ENCODE assay signal across 11 mouse cellular contexts in genomic region chr10:81018326-81018725, GRCm38 (mm10). TPM values are rescaled to one million over a fixed set of nuclear protein-coding genes. Genes with fewer than 3 reads are reported as not detected.
A peak's percentile ranks its signal among the peaks of the same experiment; 100 is the strongest.
DNase-seq lines count a peak whose midpoint lies in the region; ATAC-seq and TF ChIP-seq lines count a peak whose summit lies in the region.
"Had no signal": no experiment of that assay in that cellular context is flagged by ENCODE, and none has a peak within 500 bp of the region (broad histone marks: within the 10 kb centered on the region; RNA-seq: fewer than 3 reads in every experiment).

No protein-coding gene starts in this region.

- H3K9me3 ChIP-seq in forebrain, embryonic 14.5 days (replicated peaks; ENCODE audit: control insufficient read depth, low read length): no peaks in the 10 kb centered on the region
- H3K9me3 ChIP-seq in forebrain, embryonic 10.5 days: no peaks in the 10 kb centered on the region
- no peaks in the 10 kb centered on the region for H3K9me3 ChIP-seq in lung, postnatal 0 days (ENCODE audit: low read length)
- H3K9me3 ChIP-seq: G1E; lung, embryonic 15.5 days had no signal

- no peak for TF ChIP-seq EP300 in lung, postnatal 0 days (IDR thresholded peaks at IDR 0.05)

- TF ChIP-seq CTCF in lung, postnatal 0 days (IDR thresholded peaks at IDR 0.05): no peak

- WGBS in forebrain, embryonic 14.5 days: 39% methylated on average over 10 of the region's 10 CpGs
- 42% methylated on average over 10 of the region's 10 CpGs for WGBS in forebrain, embryonic 10.5 days
- WGBS in lung, postnatal 0 days: 29% methylated on average over 10 of the region's 10 CpGs

- peaks cover 2% of the 10 kb centered on the region; the same call in 1 of the 2 replicates for H3K4me1 ChIP-seq in forebrain, embryonic 14.5 days (ENCODE audit: control insufficient read depth, insufficient read depth, low read length)
- H3K4me1 ChIP-seq in forebrain, embryonic 10.5 days: peaks cover 15% of the 10 kb centered on the region
- no peaks in the 10 kb centered on the region for H3K4me1 ChIP-seq in lung, postnatal 0 days (ENCODE audit: insufficient read depth, low read depth, low read length)

- peak; percentile 31 for DNase-seq in forebrain, embryonic 14.5 days (ENCODE audit: low spot score)
- DNase-seq in forebrain, embryonic 10.5 days (ENCODE audit: extremely low spot score, low spot score): no peak
- DNase-seq in lung, postnatal 0 days (ENCODE audit: low spot score): peak; percentile 31
- no peak for DNase-seq in lung, postnatal 25 days (ENCODE audit: low spot score)
- peak; percentile 75 for DNase-seq in c-Kit-positive CD71-positive TER-119-negative erythroid progenitor cells, embryonic 14.5 days (ENCODE audit: low read depth)
- no peak for DNase-seq in adrenal gland, adult 2 months
- no peak for DNase-seq in urinary bladder, postnatal 25 days (ENCODE audit: low spot score)

- no peaks in the 10 kb centered on the region for H3K36me3 ChIP-seq in forebrain, embryonic 14.5 days (ENCODE audit: control insufficient read depth, insufficient read depth, low read length)
- no peaks in the 10 kb centered on the region for H3K36me3 ChIP-seq in forebrain, embryonic 10.5 days (replicated peaks)
- H3K36me3 ChIP-seq in lung, postnatal 0 days (ENCODE audit: insufficient read depth, low read length): no peaks in the 10 kb centered on the region
- H3K36me3 ChIP-seq: G1E; lung, embryonic 15.5 days had no signal

- no peak overlapping the region for H3K4me2 ChIP-seq in forebrain, embryonic 14.5 days (ENCODE audit: low read length)
- H3K4me2 ChIP-seq in lung, postnatal 0 days (replicated peaks; ENCODE audit: low read depth, low read length): no peak overlapping the region
- H3K4me2 ChIP-seq: lung, embryonic 15.5 days had no signal

- H3K27ac ChIP-seq in forebrain, embryonic 14.5 days (ENCODE audit: low read depth, low read length): no peak overlapping the region
- no peak overlapping the region for H3K27ac ChIP-seq in forebrain, embryonic 10.5 days
- no peak overlapping the region for H3K27ac ChIP-seq in lung, postnatal 0 days (ENCODE audit: low read length)
- H3K27ac ChIP-seq: lung, embryonic 15.5 days had no signal

- no peak overlapping the region for H3K4me3 ChIP-seq in forebrain, embryonic 14.5 days (ENCODE audit: low read depth, low read length)
- no peak overlapping the region for H3K4me3 ChIP-seq in forebrain, embryonic 10.5 days
- H3K4me3 ChIP-seq in lung, postnatal 0 days (ENCODE audit: low read depth, low read length): no peak overlapping the region
- H3K4me3 ChIP-seq: lung, embryonic 15.5 days had no signal

- no peaks in the 10 kb centered on the region for H3K27me3 ChIP-seq in forebrain, embryonic 14.5 days (replicated peaks; ENCODE audit: control insufficient read depth, insufficient read depth, low read length)
- H3K27me3 ChIP-seq in forebrain, embryonic 10.5 days (ENCODE audit: poor library complexity, severe bottlenecking): peaks cover 45% of the 10 kb centered on the region
- no peaks in the 10 kb centered on the region; the same call in 1 of the 2 replicates for H3K27me3 ChIP-seq in lung, postnatal 0 days (replicated peaks; ENCODE audit: insufficient read depth, low read length)

- no peak overlapping the region for H3K9ac ChIP-seq in forebrain, embryonic 14.5 days (ENCODE audit: low read length)
- no peak overlapping the region for H3K9ac ChIP-seq in lung, postnatal 0 days (replicated peaks; ENCODE audit: low read depth)
- H3K9ac ChIP-seq: lung, embryonic 15.5 days had no signal

- no peak for ATAC-seq in forebrain, embryonic 14.5 days
- ATAC-seq in lung, postnatal 0 days: no peak
- ATAC-seq in megakaryocyte progenitor cell, adult 5-6 weeks (replicated peaks; ENCODE audit: poor library complexity): peak; percentile 27

RNA-seq across cellular contexts. Expression of gene Gng7, which starts 3.6 kb away (rescaled TPM):
- 15.3 and 20.8 TPM in 2 replicates for polyA plus RNA-seq in forebrain, embryonic 14.5 days (2014; fragmentation: Nextera tagmentation; extraction: Ambion mirVana)
- 6.3 and 6.9 TPM in 2 replicates for polyA plus RNA-seq in forebrain, embryonic 10.5 days (2016; fragmentation: Nextera tagmentation; extraction: Ambion mirVana)
- polyA plus RNA-seq in lung, postnatal 0 days (2015; fragmentation: Nextera tagmentation; extraction: Ambion mirVana): 1.0 and 1.4 TPM in 2 replicates
- total RNA-seq in megakaryocyte progenitor cell, adult 5-6 weeks (2015): 0.44 and 0.57 TPM in 2 replicates
- 0.83 and 1.2 TPM in 2 replicates for total RNA-seq in megakaryocyte progenitor cell, adult 5-6 weeks (2017)
- 1 to 10 TPM; 5.4 to 9.2 TPM for total RNA-seq in adrenal gland, adult 2 months (2021)
- 8.5 and 8.6 TPM in 2 replicates for polyA plus RNA-seq in adrenal gland, adult 2 months (2012; rRNA removed)

RNA-seq across cellular contexts. Expression of gene Diras1, which starts 7.1 kb away (rescaled TPM):
- 19.0 and 21.0 TPM in 2 replicates for polyA plus RNA-seq in forebrain, embryonic 14.5 days (2014; fragmentation: Nextera tagmentation; extraction: Ambion mirVana)
- 2.1 and 2.5 TPM in 2 replicates for polyA plus RNA-seq in forebrain, embryonic 10.5 days (2016; fragmentation: Nextera tagmentation; extraction: Ambion mirVana)
- polyA plus RNA-seq in lung, postnatal 0 days (2015; fragmentation: Nextera tagmentation; extraction: Ambion mirVana): not detected in 2 replicates
- not detected in 2 replicates for total RNA-seq in megakaryocyte progenitor cell, adult 5-6 weeks (2015)
- not detected in 2 replicates for total RNA-seq in megakaryocyte progenitor cell, adult 5-6 weeks (2017)
- total RNA-seq in adrenal gland, adult 2 months (2021): 1 to 10 TPM; 1.4 to 3.6 TPM
- polyA plus RNA-seq in adrenal gland, adult 2 months (2012; rRNA removed): 2.1 and 2.4 TPM in 2 replicates
- total RNA-seq: hematopoietic stem cell, adult 5-6 weeks had no signal

RNA-seq across cellular contexts. Expression of gene Slc39a3, which starts 18.9 kb away (rescaled TPM):
- polyA plus RNA-seq in forebrain, embryonic 14.5 days (2014; fragmentation: Nextera tagmentation; extraction: Ambion mirVana): 20.7 and 26.9 TPM in 2 replicates
- 15.7 and 15.8 TPM in 2 replicates for polyA plus RNA-seq in forebrain, embryonic 10.5 days (2016; fragmentation: Nextera tagmentation; extraction: Ambion mirVana)
- polyA plus RNA-seq in lung, postnatal 0 days (2015; fragmentation: Nextera tagmentation; extraction: Ambion mirVana): 15.4 and 16.0 TPM in 2 replicates
- 1.9 and 2.3 TPM in 2 replicates for total RNA-seq in megakaryocyte progenitor cell, adult 5-6 weeks (2015)
- 4.2 and 5.0 TPM in 2 replicates for total RNA-seq in megakaryocyte progenitor cell, adult 5-6 weeks (2017)
- 10 to 100 TPM; 50.9 to 53.0 TPM for total RNA-seq in adrenal gland, adult 2 months (2021)
- polyA plus RNA-seq in adrenal gland, adult 2 months (2012; rRNA removed): 121 and 154 TPM in 2 replicates

RNA-seq across cellular contexts. Expression of gene Sgta, which starts 41.7 kb away (rescaled TPM):
- polyA plus RNA-seq in forebrain, embryonic 14.5 days (2014; fragmentation: Nextera tagmentation; extraction: Ambion mirVana): 304 and 312 TPM in 2 replicates
- polyA plus RNA-seq in forebrain, embryonic 10.5 days (2016; fragmentation: Nextera tagmentation; extraction: Ambion mirVana): 285 and 286 TPM in 2 replicates
- 102 and 103 TPM in 2 replicates for polyA plus RNA-seq in lung, postnatal 0 days (2015; fragmentation: Nextera tagmentation; extraction: Ambion mirVana)
- total RNA-seq in megakaryocyte progenitor cell, adult 5-6 weeks (2015): 27.0 and 37.6 TPM in 2 replicates
- total RNA-seq in megakaryocyte progenitor cell, adult 5-6 weeks (2017): 31.1 and 31.7 TPM in 2 replicates
- total RNA-seq in adrenal gland, adult 2 months (2021): 100 to 1,000 TPM; 198 to 288 TPM
- 495 and 554 TPM in 2 replicates for polyA plus RNA-seq in adrenal gland, adult 2 months (2012; rRNA removed)

RNA-seq across cellular contexts. Expression of gene Thop1, which starts 51.5 kb away (rescaled TPM):
- 38.9 and 45.6 TPM in 2 replicates for polyA plus RNA-seq in forebrain, embryonic 14.5 days (2014; fragmentation: Nextera tagmentation; extraction: Ambion mirVana)
- polyA plus RNA-seq in forebrain, embryonic 10.5 days (2016; fragmentation: Nextera tagmentation; extraction: Ambion mirVana): 106 and 114 TPM in 2 replicates
- polyA plus RNA-seq in lung, postnatal 0 days (2015; fragmentation: Nextera tagmentation; extraction: Ambion mirVana): 14.0 and 15.1 TPM in 2 replicates
- total RNA-seq in megakaryocyte progenitor cell, adult 5-6 weeks (2015): 12.7 and 15.6 TPM in 2 replicates
- total RNA-seq in megakaryocyte progenitor cell, adult 5-6 weeks (2017): 28.0 and 28.7 TPM in 2 replicates
- total RNA-seq in adrenal gland, adult 2 months (2021): 10 to 100 TPM; 40.5 to 77.9 TPM
- polyA plus RNA-seq in adrenal gland, adult 2 months (2012; rRNA removed): 75.0 and 95.7 TPM in 2 replicates

Comparison
In these comparisons a context has a peak if more than half of its experiments do, and no peak if none do; other contexts are left out.
1. DNase-seq: peak in forebrain, embryonic 14.5 days (single experiment), lung, postnatal 0 days (single experiment) and c-Kit-positive CD71-positive TER-119-negative erythroid progenitor cells, embryonic 14.5 days (single experiment); none in forebrain, embryonic 10.5 days (single experiment), lung, postnatal 25 days (single experiment), adrenal gland, adult 2 months (single experiment) and urinary bladder, postnatal 25 days (single experiment).